Mouse (Mus musculus): ENCODE measurements at regions not wholly inside any gene's neighbourhood (a gene's known extent, or its start where the extent isn't known, plus 50 kb on each side); places are given as distances from the start of the nearest gene placed in this dataset.

- TF ChIP-seq EP300 (IDR thresholded peaks at IDR 0.05; ENCODE audit: insufficient read depth, low read depth, low read length) (no peak), CTCF (IDR thresholded peaks at IDR 0.05; ENCODE audit: low read depth, low read length) (no peak), POLR2A (IDR thresholded peaks at IDR 0.05; ENCODE audit: insufficient read depth, low read length) (no peak)
These were observed 55.6 kb upstream of the Gm6657 start for GRCm38 (mm10) chr12:78138467-78138866.
